Mouse (Mus musculus) A20 (cell line): ENCODE data around the gene Kif1bp.
"Not testable (repeated sequence)": the region's sequence is repeated elsewhere in the genome, so short reads cannot be mapped to it uniquely, and the experiment has no call there.

Experiments
- DNase-seq: peaks from one replicate; pipeline ENCODE4 v3.0.0-alpha.2; 2011; ENCODE audit warnings: low read depth, low spot score

Gene Kif1bp

GRCm38 (mm10) chr10:62511528-62511927 lies 66.7 kb downstream of the Kif1bp start:
- no peak for DNase-seq

- DNase-seq = peak; percentile 72
Observed at GRCm38 (mm10) chr10:62509032-62509656, 69.1 kb downstream of the Kif1bp start.

GRCm38 (mm10) chr10:62508459-62508858 lies 69.8 kb downstream of the Kif1bp start:
- peak; percentile 33 for DNase-seq

GRCm38 (mm10) chr10:62507591-62508308 lies 70.5 kb downstream of the Kif1bp start:
- peak; percentile 84 for DNase-seq

GRCm38 (mm10) chr10:62507071-62507470 lies 71.2 kb downstream of the Kif1bp start:
- DNase-seq = peak; percentile 57

GRCm38 (mm10) chr10:62506019-62506556 lies 72.2 kb downstream of the Kif1bp start:
- peak; percentile 91 for DNase-seq

GRCm38 (mm10) chr10:62505224-62505983 lies 72.9 kb downstream of the Kif1bp start:
- DNase-seq = peak; percentile 72

GRCm38 (mm10) chr10:62503836-62504628 lies 74.2 kb downstream of the Kif1bp start:
- peak; percentile 78 for DNase-seq

GRCm38 (mm10) chr10:62503353-62503752 lies 74.9 kb downstream of the Kif1bp start:
- DNase-seq = peak; percentile 69

GRCm38 (mm10) chr10:62501951-62502350 lies 76.3 kb downstream of the Kif1bp start:
- peak; percentile 62 for DNase-seq

- peak; percentile 87 for DNase-seq
Observed at GRCm38 (mm10) chr10:62500916-62501615, 77.2 kb downstream of the Kif1bp start.

- peak; percentile 84 for DNase-seq
Observed at GRCm38 (mm10) chr10:62500088-62500915, 78.0 kb downstream of the Kif1bp start.

GRCm38 (mm10) chr10:62491681-62492080 lies 86.6 kb downstream of the Kif1bp start:
- not testable (repeated sequence) for DNase-seq
